Mouse (Mus musculus): ENCODE results near the gene Ncoa5. TPM values are rescaled to one million over a fixed set of nuclear protein-coding genes. Genes with fewer than 3 reads are reported as not detected.

Gene Ncoa5
- polyA plus RNA-seq, 1 experiment: 30.8 TPM

DNA sequence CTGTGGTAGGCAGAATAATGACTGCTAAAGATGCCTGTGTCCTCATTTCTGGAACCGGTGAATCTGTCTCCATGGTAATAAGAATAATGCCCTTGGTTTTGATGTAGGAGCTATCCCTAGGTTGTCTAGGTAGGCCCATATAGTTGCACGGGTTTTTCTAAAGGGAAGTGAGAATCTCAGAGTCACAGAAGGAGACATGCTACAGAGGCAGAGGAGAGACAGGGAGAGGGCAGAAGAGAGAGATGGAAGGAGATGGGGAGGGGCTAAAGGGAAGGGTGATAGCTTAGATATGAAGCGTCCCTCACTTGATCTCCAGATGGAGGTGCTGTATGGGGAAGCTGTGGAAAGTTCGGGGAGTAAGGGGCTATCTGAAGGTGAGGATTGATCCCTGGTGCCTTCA lies 2.7 kb upstream of the Ncoa5 start:
- Histone ChIP-seq H3K4me3 (ENCODE audit: low read depth, low read length) (no peak overlapping the region), H3K4me1 (ENCODE audit: control insufficient read depth, insufficient read depth, low read length) (no peaks in the 10 kb centered on the region), H3K9ac (ENCODE audit: low read depth, poor library complexity, severe bottlenecking) (no peak overlapping the region), H3K27ac (ENCODE audit: insufficient read depth, low read length) (no peak overlapping the region), H3K27me3 (ENCODE audit: control insufficient read depth, insufficient read depth, low read length, poor library complexity, severe bottlenecking) (no peaks in the 10 kb centered on the region), H3K9me3 (replicated peaks; ENCODE audit: control insufficient read depth, insufficient read depth, low read length, poor library complexity, severe bottlenecking) (no peaks in the 10 kb centered on the region), H3K36me3 (ENCODE audit: control insufficient read depth, insufficient read depth, low read length, poor library complexity, severe bottlenecking) (no peaks in the 10 kb centered on the region)
- no peak for TF ChIP-seq EP300 (IDR thresholded peaks at IDR 0.05; ENCODE audit: insufficient read depth, low read depth, low read length)
- TF ChIP-seq POLR2A (IDR thresholded peaks at IDR 0.05; ENCODE audit: insufficient read depth, low read length): no peak

GRCm38 (mm10) chr2:165035058-165035431 lies 378 bp upstream of the Ncoa5 start:
- no peaks in the 10 kb centered on the region for H3K4me1 ChIP-seq (ENCODE audit: control insufficient read depth, insufficient read depth, low read length)
- H3K4me3 ChIP-seq (ENCODE audit: low read depth, low read length): no peak overlapping the region
- no peaks in the 10 kb centered on the region for H3K36me3 ChIP-seq (ENCODE audit: control insufficient read depth, insufficient read depth, low read length, poor library complexity, severe bottlenecking)
- no peak for TF ChIP-seq POLR2A (IDR thresholded peaks at IDR 0.05; ENCODE audit: insufficient read depth, low read length)
- TF ChIP-seq CTCF (IDR thresholded peaks at IDR 0.05; ENCODE audit: low read depth, low read length): no peak
- no peak for TF ChIP-seq EP300 (IDR thresholded peaks at IDR 0.05; ENCODE audit: insufficient read depth, low read depth, low read length)
- no peak overlapping the region for H3K27ac ChIP-seq (ENCODE audit: insufficient read depth, low read length)
- no peaks in the 10 kb centered on the region for H3K27me3 ChIP-seq (ENCODE audit: control insufficient read depth, insufficient read depth, low read length, poor library complexity, severe bottlenecking)
- H3K9me3 ChIP-seq (replicated peaks; ENCODE audit: control insufficient read depth, insufficient read depth, low read length, poor library complexity, severe bottlenecking): no peaks in the 10 kb centered on the region
- H3K9ac ChIP-seq (ENCODE audit: low read depth, poor library complexity, severe bottlenecking): no peak overlapping the region

DNA sequence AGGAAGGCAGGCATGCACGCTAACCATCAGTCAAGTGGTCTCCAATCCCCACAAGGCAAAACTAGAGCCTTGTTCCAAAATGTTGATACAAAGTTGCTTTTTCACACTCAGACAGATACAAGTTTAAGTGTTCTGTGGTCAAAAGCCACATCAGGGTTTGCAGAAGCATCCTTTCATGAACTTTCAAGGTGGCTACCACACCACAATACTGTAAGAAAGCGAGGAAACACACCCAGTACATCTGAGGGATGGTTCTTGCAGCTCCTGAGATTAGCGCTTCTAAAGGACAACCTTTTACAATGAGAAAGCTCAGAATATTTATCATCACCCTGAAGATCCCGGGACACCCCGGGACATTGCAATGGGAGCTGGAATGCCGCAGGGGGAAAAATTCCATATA lies 1.4 kb downstream of the Ncoa5 start:
- H3K9me3 ChIP-seq (replicated peaks; ENCODE audit: control insufficient read depth, insufficient read depth, low read length, poor library complexity, severe bottlenecking): no peaks in the 10 kb centered on the region
- TF ChIP-seq EP300 (IDR thresholded peaks at IDR 0.05; ENCODE audit: insufficient read depth, low read depth, low read length) (no peak), POLR2A (IDR thresholded peaks at IDR 0.05; ENCODE audit: insufficient read depth, low read length) (no peak), CTCF (IDR thresholded peaks at IDR 0.05; ENCODE audit: low read depth, low read length) (no peak)
- H3K4me1 ChIP-seq (ENCODE audit: control insufficient read depth, insufficient read depth, low read length): no peaks in the 10 kb centered on the region
- H3K36me3 ChIP-seq (ENCODE audit: control insufficient read depth, insufficient read depth, low read length, poor library complexity, severe bottlenecking): no peaks in the 10 kb centered on the region
- H3K4me3 ChIP-seq (ENCODE audit: low read depth, low read length): peak overlapping the region; percentile 89
- H3K9ac ChIP-seq (ENCODE audit: low read depth, poor library complexity, severe bottlenecking): peak overlapping the region; percentile 80
- no peaks in the 10 kb centered on the region for H3K27me3 ChIP-seq (ENCODE audit: control insufficient read depth, insufficient read depth, low read length, poor library complexity, severe bottlenecking)
- no peak overlapping the region for H3K27ac ChIP-seq (ENCODE audit: insufficient read depth, low read length)

DNA sequence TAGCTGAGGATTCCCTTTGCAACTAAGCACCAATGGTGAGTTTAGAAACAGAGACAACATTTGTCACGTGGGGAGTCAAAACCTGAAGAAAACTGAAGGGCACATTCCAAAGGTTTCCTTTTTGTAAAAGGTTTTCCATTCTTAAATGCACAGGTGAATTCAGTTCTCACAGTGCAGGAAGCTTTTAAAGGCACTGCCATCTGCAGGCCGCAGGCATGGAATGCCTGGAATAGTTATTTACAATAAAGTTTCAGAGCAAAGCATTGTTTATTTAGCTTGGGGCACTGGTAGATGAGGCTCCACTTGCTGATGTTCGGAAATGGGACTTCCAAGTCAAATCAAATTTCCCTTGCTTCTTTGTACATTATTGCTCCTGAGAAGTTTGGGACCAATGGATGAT lies 2.1 kb downstream of the Ncoa5 start:
- no peaks in the 10 kb centered on the region for H3K36me3 ChIP-seq (ENCODE audit: control insufficient read depth, insufficient read depth, low read length, poor library complexity, severe bottlenecking)
- TF ChIP-seq EP300 (IDR thresholded peaks at IDR 0.05; ENCODE audit: insufficient read depth, low read depth, low read length): no peak
- no peak for TF ChIP-seq CTCF (IDR thresholded peaks at IDR 0.05; ENCODE audit: low read depth, low read length)
- no peak overlapping the region for H3K4me3 ChIP-seq (ENCODE audit: low read depth, low read length)
- no peak overlapping the region for H3K27ac ChIP-seq (ENCODE audit: insufficient read depth, low read length)
- no peaks in the 10 kb centered on the region for H3K9me3 ChIP-seq (replicated peaks; ENCODE audit: control insufficient read depth, insufficient read depth, low read length, poor library complexity, severe bottlenecking)
- no peak overlapping the region for H3K9ac ChIP-seq (ENCODE audit: low read depth, poor library complexity, severe bottlenecking)
- no peaks in the 10 kb centered on the region for H3K4me1 ChIP-seq (ENCODE audit: control insufficient read depth, insufficient read depth, low read length)
- no peaks in the 10 kb centered on the region for H3K27me3 ChIP-seq (ENCODE audit: control insufficient read depth, insufficient read depth, low read length, poor library complexity, severe bottlenecking)

DNA sequence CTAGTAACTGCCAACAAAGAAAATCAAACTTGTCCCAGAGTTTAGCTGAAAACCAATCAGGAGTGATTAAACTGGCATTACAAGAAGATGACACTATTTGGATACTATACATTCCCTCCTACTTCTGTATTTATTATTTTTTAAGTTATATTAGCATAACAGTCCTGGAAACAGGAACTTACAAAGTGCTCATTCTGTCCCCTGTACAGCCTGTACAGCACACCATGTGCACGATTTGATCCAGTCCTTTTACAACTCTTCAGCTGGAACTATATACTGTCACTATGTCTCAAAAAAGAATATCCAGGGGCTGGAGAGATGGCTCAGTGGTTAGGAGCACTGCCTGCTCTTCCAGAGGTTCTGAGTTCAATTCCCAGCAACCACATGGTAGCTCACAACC lies 7.5 kb downstream of the Ncoa5 start:
- Histone ChIP-seq H3K9ac (ENCODE audit: low read depth, poor library complexity, severe bottlenecking) (no peak overlapping the region), H3K4me3 (ENCODE audit: low read depth, low read length) (no peak overlapping the region), H3K4me1 (ENCODE audit: control insufficient read depth, insufficient read depth, low read length) (no peaks in the 10 kb centered on the region), H3K9me3 (replicated peaks; ENCODE audit: control insufficient read depth, insufficient read depth, low read length, poor library complexity, severe bottlenecking) (no peaks in the 10 kb centered on the region), H3K27ac (ENCODE audit: insufficient read depth, low read length) (no peak overlapping the region), H3K27me3 (ENCODE audit: control insufficient read depth, insufficient read depth, low read length, poor library complexity, severe bottlenecking) (no peaks in the 10 kb centered on the region), H3K36me3 (ENCODE audit: control insufficient read depth, insufficient read depth, low read length, poor library complexity, severe bottlenecking) (no peaks in the 10 kb centered on the region)
- no peak for TF ChIP-seq POLR2A (IDR thresholded peaks at IDR 0.05; ENCODE audit: insufficient read depth, low read length)
- no peak for TF ChIP-seq EP300 (IDR thresholded peaks at IDR 0.05; ENCODE audit: insufficient read depth, low read depth, low read length)
- no peak for TF ChIP-seq CTCF (IDR thresholded peaks at IDR 0.05; ENCODE audit: low read depth, low read length)

DNA sequence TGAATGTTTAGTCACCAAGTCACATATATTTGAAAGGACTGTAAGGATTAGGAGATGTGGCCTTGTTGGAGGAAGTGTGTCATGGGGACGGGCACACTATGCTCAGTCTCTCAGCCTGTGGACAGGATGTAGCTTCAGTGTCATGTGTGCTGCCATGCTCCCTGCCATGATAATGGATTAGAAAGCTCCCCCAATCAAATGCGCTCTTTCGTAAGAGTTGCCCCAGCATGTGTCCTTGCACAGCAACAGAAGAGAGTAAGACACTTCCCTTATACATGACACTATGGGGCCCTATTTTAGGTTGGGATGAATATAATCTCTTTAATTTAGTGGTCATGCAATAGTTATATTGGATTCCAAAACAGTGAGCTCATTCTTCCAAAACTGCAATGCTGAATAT lies 14.2 kb downstream of the Ncoa5 start:
- TF ChIP-seq CTCF (IDR thresholded peaks at IDR 0.05; ENCODE audit: low read depth, low read length) (no peak), POLR2A (IDR thresholded peaks at IDR 0.05; ENCODE audit: insufficient read depth, low read length) (no peak), EP300 (IDR thresholded peaks at IDR 0.05; ENCODE audit: insufficient read depth, low read depth, low read length) (no peak)
- H3K4me1 ChIP-seq (ENCODE audit: control insufficient read depth, insufficient read depth, low read length): no peaks in the 10 kb centered on the region
- H3K36me3 ChIP-seq (ENCODE audit: control insufficient read depth, insufficient read depth, low read length, poor library complexity, severe bottlenecking): no peaks in the 10 kb centered on the region

More for the DNA sequence above, 14.2 kb downstream of the Ncoa5 start:
- Histone ChIP-seq H3K9me3 (replicated peaks; ENCODE audit: control insufficient read depth, insufficient read depth, low read length, poor library complexity, severe bottlenecking) (no peaks in the 10 kb centered on the region), H3K27me3 (ENCODE audit: control insufficient read depth, insufficient read depth, low read length, poor library complexity, severe bottlenecking) (no peaks in the 10 kb centered on the region), H3K27ac (ENCODE audit: insufficient read depth, low read length) (no peak overlapping the region), H3K4me3 (ENCODE audit: low read depth, low read length) (no peak overlapping the region), H3K9ac (ENCODE audit: low read depth, poor library complexity, severe bottlenecking) (no peak overlapping the region)
